Mouse (Mus musculus): ENCODE results near the gene Sap30l. TPM values are rescaled to one million over a fixed set of nuclear protein-coding genes. Genes with fewer than 3 reads are reported as not detected.

Sap30l gene
- total and polyA plus RNA-seq, 3 experiments: 17.1 to 23.1 (median 20.8) TPM

DNA sequence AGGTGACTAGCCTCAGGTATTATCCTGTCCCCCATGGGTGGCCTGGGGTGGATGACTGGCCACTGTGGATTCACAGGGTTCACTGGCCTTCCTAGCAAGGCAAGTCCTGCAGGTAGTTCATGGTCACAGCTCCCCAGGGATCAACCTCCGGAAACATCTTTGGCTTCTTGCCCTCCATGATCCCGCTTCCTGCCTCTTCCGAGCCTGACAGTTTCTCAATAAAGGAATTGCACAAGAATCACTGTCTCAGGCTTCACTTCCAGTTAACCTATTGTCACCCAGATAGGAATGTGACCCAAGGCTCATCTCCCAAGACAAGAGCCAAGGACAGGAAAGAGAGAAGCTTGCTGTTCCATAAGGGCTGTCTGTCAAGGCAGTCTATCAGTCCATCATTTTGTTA, 49.5 kb downstream of the Sap30l start:
- no peak for DNase-seq (ENCODE audit: extremely low read depth)
- Histone ChIP-seq H3K9me3 (replicated peaks; ENCODE audit: low read length) (no peaks in the 10 kb centered on the region), H3K4me2 (ENCODE audit: insufficient read depth, low read depth, poor library complexity, severe bottlenecking) (no peak overlapping the region), H3K27me3 (replicated peaks) (peaks cover 67% of the 10 kb centered on the region), H3K9ac (ENCODE audit: insufficient read depth, low read depth) (no peak overlapping the region), H3K36me3 (replicated peaks in 1 of 2; ENCODE audit: control insufficient read depth in 1 of 2, insufficient read depth in 1 of 2, low read length in 1 of 2) (no peaks in the 10 kb centered on the region), H3K4me3 (replicated peaks in 1 of 3; ENCODE audit: low read depth in 2 of 3, low read length in 2 of 3, poor library complexity in 1 of 3) (no peak overlapping the region), H3K27ac (ENCODE audit: insufficient read depth, low read depth) (no peak overlapping the region), H3K79me2 (replicated peaks; ENCODE audit: control insufficient read depth, extremely low read depth, insufficient read depth, poor library complexity, severe bottlenecking) (no peaks in the 10 kb centered on the region), H3K4me1 (ENCODE audit: control insufficient read depth in 1 of 2, insufficient read depth in 2 of 2) (peaks cover 7 to 12% of the 10 kb centered on the region in 2 experiments; a peak in 3 of 4 replicates)
- dilution Hi-C loops (cut with MboI; ENCODE audit: extremely low pct_ligation_motif_present, extremely low pct_unique_long_range_greater_than_20kb, low sequenced_read_pairs): no loop called here
- TF ChIP-seq MAX (IDR thresholded peaks at IDR 0.05; ENCODE audit: low read length): no peak
- TF ChIP-seq KAT2A (IDR thresholded peaks at IDR 0.05; ENCODE audit: insufficient replicate concordance, low read length): no peak
- in situ Hi-C loops (cut with MboI; ENCODE audit: low pct_ligation_motif_present, low pct_unique_long_range_greater_than_20kb, low sequenced_read_pairs): no loop called here

GRCm38 (mm10) chr11:57853571-57853970, 52.1 kb downstream of the Sap30l start:
- TF ChIP-seq SIN3A (IDR thresholded peaks at IDR 0.05; ENCODE audit: low read length): no peak
- no peak for TF ChIP-seq TCF12 (IDR thresholded peaks at IDR 0.05; ENCODE audit: low read depth, low read length)
- TF ChIP-seq GABPA (IDR thresholded peaks at IDR 0.05; ENCODE audit: insufficient replicate concordance, low read depth, low read length): no peak
- TF ChIP-seq POLR2A (IDR thresholded peaks at IDR 0.05; ENCODE audit: low read depth, low read length): no peak
- no peak for TF ChIP-seq ZC3H11A (IDR thresholded peaks at IDR 0.05; ENCODE audit: low read depth, low read length)
- no peak for TF ChIP-seq MAFK (IDR thresholded peaks at IDR 0.05; ENCODE audit: insufficient replicate concordance, low read length)
- TF ChIP-seq ETS1 (conservative IDR thresholded peaks at IDR 0.05; ENCODE audit: low read depth, low read length): no peak
- no peak for TF ChIP-seq NRF1 (IDR thresholded peaks at IDR 0.05; ENCODE audit: low read depth, low read length)
- no peak for TF ChIP-seq ELF1 (IDR thresholded peaks at IDR 0.05; ENCODE audit: low read depth, low read length)
- TF ChIP-seq MEF2A (IDR thresholded peaks at IDR 0.05; ENCODE audit: borderline replicate concordance, low read depth, low read length): no peak
- TF ChIP-seq EP300 (IDR thresholded peaks at IDR 0.05; ENCODE audit: low read length): no peak
- TF ChIP-seq ZNF384 (IDR thresholded peaks at IDR 0.05; ENCODE audit: low read depth, low read length): no peak
- TF ChIP-seq RAD21 (IDR thresholded peaks at IDR 0.05; ENCODE audit: low read depth, low read length): no peak
- no peak for TF ChIP-seq CTCF (conservative IDR thresholded peaks at IDR 0.05 in 1 of 2, IDR thresholded peaks at IDR 0.05 in 1 of 2; ENCODE audit: low read depth in 2 of 2, low read length in 2 of 2)
- TF ChIP-seq MAX (IDR thresholded peaks at IDR 0.05; ENCODE audit: low read length): no peak
- no peak for TF ChIP-seq IRF4 (IDR thresholded peaks at IDR 0.05; ENCODE audit: low read depth, low read length)
- TF ChIP-seq MYC (IDR thresholded peaks at IDR 0.05; ENCODE audit: low read depth, low read length): no peak
- no peak for TF ChIP-seq PAX5 (IDR thresholded peaks at IDR 0.05; ENCODE audit: low read length)

More at GRCm38 (mm10) chr11:57853571-57853970, 52.1 kb downstream of the Sap30l start:
- H3K27me3 ChIP-seq (replicated peaks): peaks cover 74% of the 10 kb centered on the region
- DNase-seq (ENCODE audit: extremely low read depth): no peak
- H3K9me3 ChIP-seq (replicated peaks; ENCODE audit: low read length): no peaks in the 10 kb centered on the region
- H3K36me3 ChIP-seq (replicated peaks in 1 of 2; ENCODE audit: control insufficient read depth in 1 of 2, insufficient read depth in 1 of 2, low read length in 1 of 2): no peaks in the 10 kb centered on the region
- peaks cover 3 to 4% of the 10 kb centered on the region in 2 experiments; a peak in 1 of 4 replicates for H3K4me1 ChIP-seq (ENCODE audit: control insufficient read depth in 1 of 2, insufficient read depth in 2 of 2)
- no peak overlapping the region for H3K4me3 ChIP-seq (replicated peaks in 1 of 3; ENCODE audit: low read depth in 2 of 3, low read length in 2 of 3, poor library complexity in 1 of 3)
- no peak overlapping the region for H3K4me2 ChIP-seq (ENCODE audit: insufficient read depth, low read depth, poor library complexity, severe bottlenecking)
- dilution Hi-C loops (cut with MboI; ENCODE audit: extremely low pct_ligation_motif_present, extremely low pct_unique_long_range_greater_than_20kb, low sequenced_read_pairs) (no loop called here), in situ Hi-C loops (cut with MboI; ENCODE audit: low pct_ligation_motif_present, low pct_unique_long_range_greater_than_20kb, low sequenced_read_pairs) (no loop called here)
- H3K27ac ChIP-seq (ENCODE audit: insufficient read depth, low read depth): no peak overlapping the region
- no peaks in the 10 kb centered on the region for H3K79me2 ChIP-seq (replicated peaks; ENCODE audit: control insufficient read depth, extremely low read depth, insufficient read depth, poor library complexity, severe bottlenecking)
- no peak overlapping the region for H3K9ac ChIP-seq (ENCODE audit: insufficient read depth, low read depth)

All from CH12.LX (cell line).